ENCODE assay signal across 14 mouse cellular contexts in the genomic region with DNA sequence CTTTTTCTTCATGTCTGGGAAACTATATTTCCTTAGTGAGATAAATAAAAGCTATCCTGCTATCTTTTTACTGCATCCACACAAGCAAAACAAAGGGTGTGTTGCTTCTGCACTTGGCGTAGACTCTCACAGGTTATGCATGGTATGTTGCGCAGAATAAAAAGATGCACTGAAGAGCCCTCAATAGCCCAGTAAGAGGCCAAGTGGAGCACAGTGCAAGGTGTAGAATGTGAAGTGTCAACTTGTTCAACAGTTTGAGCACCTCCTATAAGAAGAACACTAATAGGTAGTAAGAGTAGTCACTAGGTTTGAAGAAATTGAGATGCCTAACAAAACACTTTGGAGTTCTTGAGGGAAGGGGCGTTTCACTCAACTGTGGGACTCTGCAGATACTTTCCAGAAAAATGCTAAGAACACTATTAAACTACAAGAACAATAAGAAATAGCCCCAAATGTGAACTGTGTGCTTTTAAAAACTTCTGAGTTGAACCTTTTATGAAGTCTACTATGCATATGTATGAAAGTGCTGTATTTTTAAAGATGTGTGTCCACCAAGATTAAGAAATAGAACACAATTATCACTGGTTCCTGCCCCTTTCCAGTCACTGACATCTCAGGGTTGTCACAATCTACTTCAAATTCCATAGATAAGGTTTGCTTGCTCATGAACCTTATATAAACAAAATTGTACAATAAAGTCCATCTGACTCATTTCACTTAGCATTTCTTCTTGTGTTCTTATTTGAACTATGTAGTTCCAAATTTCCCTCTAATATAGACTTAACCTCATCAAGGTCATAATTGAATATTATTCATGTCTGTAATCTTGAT.
"Had no signal": no experiment of that assay in that cellular context is flagged by ENCODE, and none has a peak within 500 bp of the region (broad histone marks: within the 10 kb centered on the region; RNA-seq: fewer than 3 reads in every experiment).

No protein-coding gene starts in this region.

- ATAC-seq: intestine, embryonic 16.5 days; liver, embryonic 12.5 days; midbrain, embryonic 16.5 days had no signal

- H3K4me1 ChIP-seq: liver, embryonic 12.5 days; midbrain, embryonic 10.5 days had no signal

- H3K4me3 ChIP-seq: left cerebral cortex, adult 2 months; limb, embryonic 10.5 days; liver, embryonic 12.5 days; midbrain, embryonic 10.5 days; neural tube, embryonic 13.5 days had no signal

- H3K9ac ChIP-seq: liver, embryonic 12.5 days; neural tube, embryonic 13.5 days had no signal

- H3K36me3 ChIP-seq: limb, embryonic 10.5 days; liver, embryonic 12.5 days; midbrain, embryonic 10.5 days; neural tube, embryonic 13.5 days had no signal

- H3K4me2 ChIP-seq: liver, embryonic 12.5 days; neural tube, embryonic 13.5 days had no signal

- H3K27me3 ChIP-seq: liver, embryonic 12.5 days; neural tube, embryonic 13.5 days had no signal

- H3K27ac ChIP-seq: left cerebral cortex, adult 2 months; limb, embryonic 10.5 days; liver, embryonic 12.5 days; midbrain, embryonic 10.5 days; neural tube, embryonic 13.5 days had no signal

- DNase-seq: kidney, adult 8-10 months; kidney, postnatal 25 days; retina, postnatal 1 day; right cerebral cortex, postnatal 4 days; spleen, adult 18-20 months; thymus, adult 18-20 months; thymus, postnatal 14 days had no signal

- H3K9me3 ChIP-seq: limb, embryonic 10.5 days; liver, embryonic 12.5 days; midbrain, embryonic 10.5 days; neural tube, embryonic 13.5 days had no signal
